Mouse (Mus musculus): Measurements from ENCODE around the gene Foxp3.

- no peak for TF ChIP-seq EP300 (IDR thresholded peaks at IDR 0.05; ENCODE audit: insufficient read depth, low read depth, low read length)
- no peak for TF ChIP-seq CTCF (IDR thresholded peaks at IDR 0.05; ENCODE audit: low read depth, low read length)
These were observed 48.5 kb upstream of the Foxp3 start for GRCm38 (mm10) chrX:7524961-7525360.
